Mouse (Mus musculus): ENCODE data around the gene Dlx5. TPM values are rescaled to one million over a fixed set of nuclear protein-coding genes. Genes with fewer than 3 reads are reported as not detected.

Dlx5 gene
- polyA plus RNA-seq, 3 experiments from 2014 or later = not detected

DNA sequence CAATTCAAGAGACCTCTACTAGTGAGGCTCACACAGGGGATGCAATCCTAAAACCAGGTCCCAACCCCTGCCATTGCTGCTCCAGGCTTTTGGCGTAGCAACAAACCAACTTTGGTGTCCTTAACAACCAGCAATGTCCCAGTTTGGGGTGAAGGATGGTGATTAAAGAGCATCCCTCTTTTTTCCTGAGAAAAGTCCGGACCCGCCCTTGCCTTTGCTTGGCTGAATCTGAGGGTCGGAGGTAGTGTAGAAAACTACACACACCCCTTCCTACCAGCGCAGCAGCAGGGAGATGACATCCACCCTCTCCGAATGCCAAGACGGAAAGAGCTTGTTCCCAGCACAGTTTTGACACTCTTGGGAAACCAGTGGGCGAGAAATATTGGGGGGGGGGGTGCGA is 6.2 kb downstream of the Dlx5 start:
- no peak for ATAC-seq

DNA sequence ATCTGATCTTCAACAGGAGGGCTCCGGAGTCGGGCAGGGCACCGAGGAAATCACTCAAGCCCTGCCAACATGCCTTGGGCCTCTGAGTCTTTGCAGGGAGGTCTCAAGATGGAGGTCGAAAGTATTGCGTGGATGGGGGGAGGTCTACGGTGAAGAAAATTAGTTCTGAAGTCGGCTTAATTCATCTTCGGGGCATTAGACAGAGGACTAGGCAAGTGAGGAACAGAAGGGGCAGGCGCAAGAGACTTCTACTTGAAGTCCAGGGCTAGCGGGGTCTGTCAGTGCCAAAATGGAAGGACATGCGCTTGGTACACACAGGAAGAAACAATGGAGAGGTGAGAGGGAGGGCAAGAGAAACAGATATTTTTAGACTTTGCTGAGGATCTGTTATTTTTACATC is 6.7 kb downstream of the Dlx5 start:
- no peak for ATAC-seq

DNA sequence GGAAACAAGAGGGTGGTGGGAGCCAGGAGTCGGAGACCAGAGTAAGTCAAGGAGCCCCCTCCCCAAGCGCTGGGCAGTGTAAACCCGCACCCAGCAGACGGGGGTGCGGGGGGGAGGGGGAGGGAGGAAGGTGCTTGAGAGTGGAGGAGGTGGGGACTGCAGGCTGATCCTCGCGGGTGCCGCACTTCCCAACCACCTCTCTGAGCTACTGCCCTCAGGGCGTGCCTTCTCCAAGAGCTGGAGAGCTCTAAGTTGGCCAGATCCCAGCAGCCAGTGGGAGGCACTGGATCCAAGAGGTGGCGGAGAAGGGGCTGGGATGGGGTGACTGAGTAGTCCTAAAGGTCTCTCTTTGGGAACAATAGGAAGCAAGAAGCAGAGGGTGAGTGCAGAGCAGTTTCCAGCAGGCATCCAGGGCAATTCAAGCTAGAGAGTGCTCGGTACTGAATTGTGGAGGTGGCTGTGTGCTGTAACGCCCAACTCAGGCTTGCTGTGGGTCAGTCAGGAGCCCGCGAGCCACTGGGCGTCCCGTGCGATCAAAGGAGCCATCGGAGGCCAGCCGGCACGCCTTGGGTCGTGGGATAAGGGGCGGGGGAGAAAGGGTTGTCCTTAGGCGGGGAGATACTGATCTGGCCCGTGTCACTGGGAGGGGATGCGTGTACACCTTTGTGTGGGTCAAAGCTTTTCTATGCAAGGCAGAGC is 7.7 kb downstream of the Dlx5 start:
- no peak for ATAC-seq

DNA sequence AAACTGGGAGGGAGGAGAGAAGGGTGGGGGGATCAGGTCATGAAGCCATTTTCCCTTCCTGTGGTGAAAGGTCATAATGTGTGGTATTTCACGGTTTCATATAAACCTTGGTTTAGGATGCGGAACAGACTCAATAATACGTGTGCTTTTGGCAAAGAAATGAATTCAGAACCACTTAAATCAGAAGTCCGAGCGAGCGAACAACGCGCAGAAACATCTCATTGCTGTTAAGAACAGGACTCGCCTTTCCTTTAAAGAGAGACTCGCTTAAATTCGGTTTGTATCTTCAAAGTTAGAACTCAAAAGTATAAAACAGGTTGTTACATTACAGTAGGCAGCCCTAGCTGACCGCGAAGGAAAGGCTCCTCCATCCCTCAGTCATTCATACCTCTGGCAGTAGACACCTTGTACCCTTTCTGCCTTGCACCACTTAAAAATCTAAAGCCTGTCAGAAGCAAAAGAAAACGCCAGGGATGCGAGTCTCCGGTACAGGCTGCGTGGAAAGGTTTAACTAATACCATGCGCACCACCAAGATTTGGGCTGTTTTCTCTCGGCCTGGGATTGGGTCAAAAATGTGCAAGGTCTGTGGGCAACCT is 8.3 kb downstream of the Dlx5 start:
- no peak for ATAC-seq

GRCm38 (mm10) chr6:6872873-6873272 is 9.0 kb downstream of the Dlx5 start:
- ATAC-seq = no peak

- ATAC-seq = no peak
Observed at GRCm38 (mm10) chr6:6871692-6872091, 10.2 kb downstream of the Dlx5 start.

- no peak for ATAC-seq
Observed at GRCm38 (mm10) chr6:6870876-6871420, 10.9 kb downstream of the Dlx5 start.

DNA sequence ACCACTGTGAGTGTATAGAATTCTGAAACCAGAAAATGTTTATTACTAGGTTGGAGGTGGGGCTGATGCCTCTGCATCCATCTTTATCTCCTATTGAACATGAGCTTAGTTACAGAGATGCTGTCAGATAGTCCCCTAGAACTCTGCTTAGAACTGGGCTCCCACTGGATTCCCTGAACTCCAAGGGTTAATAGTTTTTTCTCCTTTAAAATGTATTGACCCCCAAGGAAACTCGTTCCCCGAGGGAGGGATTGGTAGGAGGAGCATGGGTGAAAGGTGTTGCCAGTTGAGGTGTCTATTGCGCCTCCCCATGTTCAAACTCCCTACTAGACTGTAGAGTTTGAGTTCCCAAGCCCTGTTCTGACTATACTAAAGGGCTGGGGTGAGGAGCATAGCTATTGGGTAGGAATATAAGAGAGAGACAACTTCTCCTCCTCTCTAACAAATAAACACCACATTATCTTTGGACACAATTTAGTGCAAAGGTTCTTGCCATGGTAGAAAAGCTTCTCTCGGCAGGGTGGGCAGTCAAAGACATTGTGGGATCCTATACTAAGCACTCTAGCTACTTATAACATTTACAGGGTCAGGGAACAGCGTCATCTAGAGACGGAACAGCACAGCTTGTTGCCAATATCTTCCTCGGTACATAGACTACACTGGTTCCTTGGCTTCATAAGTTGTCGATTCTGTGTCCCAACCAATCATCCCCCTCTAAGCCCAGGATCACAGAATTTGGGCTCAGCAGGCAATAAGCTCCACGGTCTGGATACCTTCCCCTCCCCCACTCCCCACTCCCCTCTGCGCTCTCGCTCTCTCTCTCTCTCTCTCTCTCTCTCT is 11.7 kb downstream of the Dlx5 start:
- no peak for ATAC-seq

DNA sequence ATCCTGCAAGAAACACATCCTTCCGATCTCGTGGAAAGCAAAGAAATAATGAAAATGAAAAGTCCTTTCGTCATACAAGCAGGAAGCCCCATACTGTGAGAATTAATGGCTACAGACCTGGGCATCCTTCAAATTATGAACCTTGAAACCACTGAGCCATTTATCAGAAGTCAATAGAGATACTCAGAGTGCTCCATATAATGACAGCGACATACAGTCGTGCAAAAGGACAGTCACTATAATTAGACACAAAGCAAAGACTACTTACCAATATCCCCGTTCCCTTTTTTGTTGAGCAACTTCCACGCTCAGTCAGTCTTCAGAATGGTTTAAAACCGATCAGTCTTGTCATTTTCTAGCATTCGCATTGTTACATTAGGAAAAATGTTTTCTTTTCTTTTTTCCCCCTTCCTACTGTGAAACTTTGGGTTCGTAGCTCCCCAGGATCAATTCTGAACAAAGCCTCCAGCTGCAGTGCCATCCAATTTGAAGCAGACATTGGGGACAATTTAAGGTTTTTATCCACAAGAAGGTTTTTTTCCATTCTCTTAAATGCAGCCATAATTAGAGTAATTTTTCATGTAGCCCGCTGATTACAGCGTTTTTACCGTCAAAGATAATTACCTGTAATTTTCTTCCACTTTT is 12.7 kb downstream of the Dlx5 start:
- ATAC-seq = no peak

DNA sequence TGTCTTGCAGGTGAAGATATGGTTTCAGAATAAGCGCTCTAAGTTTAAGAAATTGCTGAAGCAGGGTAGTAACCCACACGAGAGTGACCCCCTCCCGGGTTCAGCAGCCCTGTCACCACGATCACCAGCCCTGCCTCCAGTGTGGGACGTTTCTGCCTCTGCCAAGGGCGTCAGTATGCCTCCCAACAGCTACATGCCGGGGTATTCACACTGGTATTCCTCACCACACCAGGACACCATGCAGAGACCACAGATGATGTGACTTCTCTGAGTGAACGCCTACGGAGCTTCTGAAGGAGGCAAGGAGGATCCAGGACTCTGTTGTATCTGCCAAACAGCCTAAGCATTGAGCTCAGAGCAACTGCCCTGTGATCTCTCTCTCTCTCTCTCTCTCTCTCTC is 14.9 kb downstream of the Dlx5 start:
- no peak for ATAC-seq

DNA sequence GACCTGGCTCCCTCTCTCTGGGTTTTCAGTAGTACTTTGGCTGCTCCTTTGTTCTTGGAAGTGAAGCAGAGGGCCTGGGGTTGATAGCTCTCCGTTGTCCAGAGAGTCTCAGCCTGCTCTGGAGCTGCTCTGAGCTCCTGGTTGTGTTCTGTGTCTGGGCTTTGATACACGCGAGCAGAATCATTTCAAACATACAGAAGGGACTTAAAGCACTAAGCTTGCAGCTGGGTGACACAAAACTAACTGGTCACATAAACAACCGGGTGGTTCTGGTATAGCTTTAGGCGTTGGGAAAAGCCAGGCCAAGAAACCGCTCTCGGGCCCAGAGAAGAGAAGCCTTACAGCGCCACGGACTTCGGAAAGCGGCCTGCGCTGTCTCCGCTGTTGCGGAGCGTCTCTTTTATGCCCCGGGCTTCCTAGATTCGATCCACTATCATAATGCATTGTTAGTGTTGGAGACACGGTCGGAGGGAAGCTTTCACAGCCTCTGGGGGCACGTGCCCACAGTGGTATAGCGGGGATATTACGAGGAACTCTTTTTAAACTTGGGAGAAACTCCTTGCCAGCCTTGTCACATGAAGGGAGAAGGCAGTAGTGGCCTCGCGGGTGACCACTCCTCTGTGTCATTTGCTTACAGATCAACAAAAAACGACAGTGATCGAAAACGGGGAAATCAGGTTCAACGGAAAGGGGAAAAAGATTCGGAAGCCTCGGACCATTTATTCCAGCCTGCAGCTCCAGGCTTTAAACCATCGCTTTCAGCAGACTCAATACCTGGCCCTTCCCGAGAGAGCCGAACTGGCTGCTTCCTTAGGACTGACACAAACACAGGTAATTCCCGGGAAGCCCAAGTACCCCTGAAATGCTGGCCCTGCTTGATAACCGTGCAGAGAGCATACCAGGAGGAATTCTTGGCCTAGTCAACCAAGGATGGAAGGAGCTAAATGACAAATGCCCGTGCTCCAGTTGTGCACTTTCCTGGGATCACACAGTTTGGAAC is 17.1 kb downstream of the Dlx5 start:
- ATAC-seq = no peak

DNA sequence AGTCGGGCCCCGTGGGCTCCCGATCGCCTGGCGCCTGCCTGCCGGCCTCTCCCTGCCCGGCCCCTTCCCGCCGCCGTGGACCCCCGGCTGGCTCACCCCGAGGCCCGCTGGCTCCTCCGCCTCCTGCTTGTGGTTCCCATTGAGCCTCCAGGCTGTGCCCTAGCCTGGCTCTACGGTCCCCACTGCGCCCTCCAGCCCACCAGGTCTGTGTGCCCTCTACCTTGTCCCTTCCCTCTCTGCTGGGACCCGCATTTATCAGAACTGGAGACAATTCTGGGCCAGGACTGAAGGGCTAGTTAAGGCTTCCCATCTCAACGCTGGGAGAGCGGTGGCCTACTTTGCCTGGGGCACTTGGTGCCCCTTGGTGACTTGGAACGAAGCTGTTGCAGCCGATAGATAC is 17.9 kb downstream of the Dlx5 start:
- no peak for ATAC-seq

DNA sequence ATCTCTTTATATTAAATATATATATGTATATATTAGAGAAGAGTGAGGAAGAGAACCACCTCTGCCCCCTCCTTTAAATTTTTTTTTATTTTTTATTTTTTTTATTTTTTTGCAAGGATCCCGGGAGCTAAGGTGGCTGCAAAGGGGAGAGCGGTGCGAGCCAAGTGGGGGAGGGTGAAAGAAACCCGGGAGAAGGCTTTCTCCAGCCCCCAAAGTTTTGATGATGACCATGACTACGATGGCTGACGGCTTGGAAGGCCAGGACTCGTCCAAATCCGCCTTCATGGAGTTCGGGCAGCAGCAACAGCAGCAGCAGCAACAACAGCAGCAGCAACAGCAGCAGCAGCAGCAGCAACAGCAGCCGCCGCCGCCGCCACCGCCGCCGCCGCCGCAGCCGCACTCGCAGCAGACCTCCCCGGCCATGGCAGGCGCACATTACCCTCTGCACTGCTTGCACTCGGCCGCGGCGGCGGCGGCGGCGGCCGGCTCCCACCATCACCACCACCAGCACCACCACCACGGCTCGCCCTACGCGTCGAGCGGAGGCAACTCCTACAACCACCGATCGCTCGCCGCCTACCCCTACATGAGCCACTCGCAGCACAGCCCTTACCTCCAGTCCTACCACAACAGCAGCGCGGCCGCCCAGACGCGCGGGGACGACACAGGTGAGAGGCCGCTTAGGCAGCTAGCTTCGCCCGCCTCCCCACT is 18.6 kb downstream of the Dlx5 start, which contains the start of gene Dlx6:
Gene Dlx6, plus strand, starts transcription at position 175 of the 711 bp plus-strand sequence.
- no peak for ATAC-seq

DNA sequence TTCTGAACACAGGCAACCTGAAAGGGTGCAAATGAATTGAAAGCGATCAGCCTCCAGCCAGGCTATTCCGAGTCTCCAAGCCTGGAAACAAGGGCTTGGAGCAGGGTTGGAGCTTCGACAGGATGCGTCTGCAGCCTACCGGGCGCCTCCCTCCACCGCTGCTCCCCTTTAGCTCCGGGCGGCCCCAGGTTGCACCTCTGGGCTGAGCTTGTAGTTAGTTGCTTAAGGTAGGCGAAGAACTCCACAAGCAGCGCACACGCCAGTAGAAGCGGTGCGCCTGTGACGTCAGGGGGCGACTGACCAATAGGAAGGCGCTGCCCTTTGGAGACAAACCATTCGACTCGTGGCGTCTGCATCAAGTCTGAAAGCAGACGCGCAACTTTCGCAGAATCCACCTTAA is 19.3 kb downstream of the Dlx5 start:
- no peak for ATAC-seq

GRCm38 (mm10) chr6:6861798-6862428 is 20.0 kb downstream of the Dlx5 start:
- ATAC-seq = no peak

DNA sequence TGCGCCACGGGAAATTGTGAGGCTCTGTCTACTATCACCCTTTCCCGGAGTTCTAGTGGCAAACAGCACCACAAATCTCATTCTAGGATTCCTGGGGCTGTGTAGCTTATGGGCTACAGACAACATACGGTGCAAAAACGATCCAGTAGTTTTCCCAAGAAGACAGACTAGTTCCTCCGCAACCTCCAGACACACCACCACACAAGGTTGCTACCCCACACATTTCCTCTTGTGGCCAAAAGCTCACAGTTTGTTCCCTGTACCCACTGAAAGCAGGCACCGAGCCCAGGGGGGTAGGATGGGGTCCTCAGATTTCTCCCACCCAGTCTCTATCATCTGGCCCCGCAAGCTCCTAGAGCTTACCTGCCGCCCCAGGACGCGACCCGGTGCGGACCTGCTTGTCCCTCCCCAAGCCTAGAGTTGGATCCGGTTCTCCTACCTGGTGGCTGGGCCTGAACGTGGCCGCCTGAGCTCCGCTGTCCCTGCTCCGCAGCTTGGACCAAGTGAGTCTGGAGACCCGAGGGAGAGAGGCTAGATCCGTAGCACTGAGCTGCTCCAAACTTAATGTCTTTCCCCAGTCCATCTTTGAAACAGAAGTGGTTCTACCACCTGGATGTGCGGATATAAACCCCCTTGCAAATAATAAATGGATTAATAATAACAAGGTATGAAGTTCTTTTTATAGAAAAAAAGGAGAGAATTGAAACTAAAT is 20.6 kb downstream of the Dlx5 start:
- ATAC-seq = no peak

DNA sequence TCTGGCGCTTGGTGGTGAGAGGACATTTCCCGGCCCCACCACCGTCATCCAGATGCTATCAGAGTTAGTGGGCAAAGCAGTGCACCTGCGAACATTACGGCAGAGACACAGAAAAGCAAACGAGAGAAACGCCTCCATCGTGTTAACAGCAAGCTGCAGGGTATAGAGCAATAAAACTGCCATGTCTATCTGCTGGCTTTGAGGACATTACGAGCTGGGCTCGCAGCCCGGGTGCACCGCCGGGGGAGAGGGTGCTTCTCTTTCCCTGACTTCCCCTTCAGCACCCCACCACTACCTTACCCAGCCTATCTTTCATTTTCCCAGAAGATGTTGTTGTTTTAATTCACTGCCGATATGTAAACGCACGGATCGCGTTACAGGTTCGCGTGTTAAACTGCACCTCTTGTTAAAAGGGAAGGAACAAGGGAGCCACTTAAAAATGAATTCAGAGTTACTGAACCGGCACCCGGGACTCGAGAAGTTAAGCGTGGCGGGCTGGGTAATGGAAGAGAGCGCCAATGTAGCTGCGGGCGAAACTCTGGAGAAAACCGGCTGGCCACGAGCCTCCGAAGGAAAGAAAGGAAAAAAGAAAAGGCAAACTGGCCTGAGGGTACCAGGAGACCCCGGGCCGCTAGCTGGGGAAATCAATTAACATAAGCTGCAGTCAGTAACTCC is 21.3 kb downstream of the Dlx5 start:
- ATAC-seq = no peak

DNA sequence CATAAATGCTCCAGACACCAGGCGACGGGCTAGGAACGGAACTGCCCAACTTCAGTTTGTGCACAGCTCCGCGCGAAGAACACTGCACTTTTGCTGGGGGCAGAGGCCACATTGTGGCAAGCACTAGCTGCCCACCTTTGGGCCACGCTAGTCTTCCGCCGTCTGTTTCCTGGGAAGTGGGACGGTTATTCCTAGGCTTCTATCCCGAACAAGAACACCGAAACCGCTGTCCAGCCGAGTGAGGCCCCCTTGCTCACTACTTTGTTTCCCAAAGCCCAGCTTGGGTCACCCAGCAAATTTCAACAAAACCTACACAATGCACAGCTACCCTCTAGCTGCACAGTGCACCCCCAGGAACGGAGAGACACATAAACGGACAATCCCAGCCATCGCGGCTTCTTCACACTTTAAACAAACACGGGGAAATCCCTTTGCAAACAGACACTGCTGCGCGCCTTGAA is 21.9 kb downstream of the Dlx5 start:
- no peak for ATAC-seq

Data from inflammation-experienced regulatory T-cells, adult 6 months (primary cell).